Mouse (Mus musculus) heart, embryonic 14.5 days (tissue): ENCODE results near the gene Gpd1l. TPM values are rescaled to one million over a fixed set of nuclear protein-coding genes. Genes with fewer than 3 reads are reported as not detected.

Experiments
- ATAC-seq: fragments of 200-750 bp; cut with Nextera tagmentation; 2 replicates; pipeline ENCODE4 v1.8.0; 2017; ENCODE audit warnings: low read depth, moderate TSS enrichment; ENCODE audit not compliant: insufficient number of reproducible peaks, insufficient read depth, low FRiP score
- H3K27ac ChIP-seq, 2 experiments: fragments of 200-500 bp in 1 of 2; fragments of 300-500 bp in 1 of 2; sonication (generic) in 1 of 2; replicated peaks in 1 of 2; 2 replicates each; pipeline ENCODE4 v1.5.1; 2012 to 2014; ENCODE audit warnings: low read depth in 2 of 2, low read length in 2 of 2, control low read depth in 1 of 2, mild to moderate bottlenecking in 1 of 2, mixed read lengths in 1 of 2; ENCODE audit not compliant: control insufficient read depth in 1 of 2, insufficient read depth in 1 of 2
- H3K27me3 ChIP-seq: fragments of 300-500 bp; sonication (generic); 2 replicates; pipeline ENCODE4 v1.6.1; 2014; ENCODE audit warnings: mild to moderate bottlenecking, low read length, control low read depth; ENCODE audit not compliant: control insufficient read depth, insufficient read depth
- H3K36me3 ChIP-seq: fragments of 300-500 bp; sonication (generic); 2 replicates; pipeline ENCODE4 v1.6.1; 2014; ENCODE audit warnings: mild to moderate bottlenecking, control low read depth, low read length, mixed read lengths; ENCODE audit not compliant: control insufficient read depth, insufficient read depth
- H3K4me1 ChIP-seq, 2 experiments: fragments of 200-500 bp in 1 of 2; fragments of 300-500 bp in 1 of 2; sonication (generic) in 1 of 2; 2 replicates each; pipeline ENCODE4 v1.6.1; 2012 to 2014; ENCODE audit warnings: low read length in 2 of 2, control low read depth in 1 of 2, mixed read lengths in 1 of 2; ENCODE audit not compliant: control insufficient read depth in 2 of 2, insufficient read depth in 2 of 2
- H3K4me2 ChIP-seq: fragments of 300-500 bp; sonication (generic); 2 replicates; pipeline ENCODE4 v1.6.1; 2014; ENCODE audit warnings: mild to moderate bottlenecking, low read length
- H3K4me3 ChIP-seq, 2 experiments: fragments of 200-500 bp in 1 of 2; fragments of 300-500 bp in 1 of 2; sonication (generic) in 1 of 2; 2 replicates each; pipeline ENCODE4 v1.5.1; 2012 to 2014; ENCODE audit warnings: low read length in 2 of 2, mild to moderate bottlenecking in 2 of 2, control low read depth in 1 of 2, low read depth in 1 of 2, moderate library complexity in 1 of 2; ENCODE audit not compliant: control insufficient read depth in 1 of 2, insufficient read depth in 1 of 2
- H3K9ac ChIP-seq: fragments of 300-500 bp; sonication (generic); 2 replicates; pipeline ENCODE4 v1.6.1; 2014; ENCODE audit warnings: mild to moderate bottlenecking, low read length
- H3K9me3 ChIP-seq: fragments of 300-500 bp; sonication (generic); 2 replicates; pipeline ENCODE4 v1.6.1; 2016; ENCODE audit warnings: low read length, control low read depth; ENCODE audit not compliant: control insufficient read depth
- WGBS: fragments of 180-500 bp; shearing (Covaris S2); extraction: QIAGEN DNeasy Blood & Tissue Kit; methylation state at CpG from one replicate; pipeline ENCODE4 v1.1.7; 2014; 5-methylcytosine and 5-hydroxymethylcytosine counted together
- polyA plus RNA-seq: library from polyadenylated mRNA; unstranded; fragments of >200 nt; fragmentation: Nextera tagmentation; extraction: Ambion mirVana; gene quantifications from 2 replicates; pipeline ENCODE4 v1.2.1, GENCODE M21; 2014

Gpd1l gene
- polyA plus RNA-seq, 1 experiment from 2014 or later, result 14.6 TPM

GRCm38 (mm10) chr9:114960844-114961243 lies 27.1 kb upstream of the Gpd1l start:
- Histone ChIP-seq H3K36me3 (no peaks in the 10 kb centered on the region), H3K4me2 (no peak overlapping the region), H3K4me3 (no peak overlapping the region), H3K9ac (no peak overlapping the region), H3K4me1 (no peaks in the 10 kb centered on the region), H3K27ac (no peak overlapping the region), H3K27me3 (no peaks in the 10 kb centered on the region), H3K9me3 (0 out of 2 replicates have a peak, but pooled peaks cover 2% of the 10 kb centered on the region)
- 86% methylated on average over 6 of the region's 6 CpGs for WGBS
- ATAC-seq, result no peak

- H3K9me3 ChIP-seq, result no peaks in the 10 kb centered on the region
- no peaks in the 10 kb centered on the region for H3K4me1 ChIP-seq
- ATAC-seq, result no peak
- H3K4me2 ChIP-seq, result no peak overlapping the region
- no peaks in the 10 kb centered on the region for H3K27me3 ChIP-seq
- no peak overlapping the region for H3K9ac ChIP-seq
- H3K36me3 ChIP-seq, result no peaks in the 10 kb centered on the region
- 56% methylated on average over 4 of the region's 4 CpGs for WGBS
- H3K27ac ChIP-seq, result no peak overlapping the region
- no peak overlapping the region for H3K4me3 ChIP-seq
Measured at GRCm38 (mm10) chr9:114960043-114960789, 26.4 kb upstream of the Gpd1l start.

GRCm38 (mm10) chr9:114956945-114957344 lies 23.2 kb upstream of the Gpd1l start:
- WGBS, result 41% methylated on average over 5 of the region's 5 CpGs
- H3K36me3 ChIP-seq, result no peaks in the 10 kb centered on the region
- no peak overlapping the region for H3K4me3 ChIP-seq
- no peak overlapping the region for H3K9ac ChIP-seq
- H3K4me1 ChIP-seq, result no peaks in the 10 kb centered on the region
- ATAC-seq, result no peak
- no peaks in the 10 kb centered on the region for H3K27me3 ChIP-seq
- H3K9me3 ChIP-seq, result no peaks in the 10 kb centered on the region
- no peak overlapping the region for H3K27ac ChIP-seq
- no peak overlapping the region for H3K4me2 ChIP-seq

DNA sequence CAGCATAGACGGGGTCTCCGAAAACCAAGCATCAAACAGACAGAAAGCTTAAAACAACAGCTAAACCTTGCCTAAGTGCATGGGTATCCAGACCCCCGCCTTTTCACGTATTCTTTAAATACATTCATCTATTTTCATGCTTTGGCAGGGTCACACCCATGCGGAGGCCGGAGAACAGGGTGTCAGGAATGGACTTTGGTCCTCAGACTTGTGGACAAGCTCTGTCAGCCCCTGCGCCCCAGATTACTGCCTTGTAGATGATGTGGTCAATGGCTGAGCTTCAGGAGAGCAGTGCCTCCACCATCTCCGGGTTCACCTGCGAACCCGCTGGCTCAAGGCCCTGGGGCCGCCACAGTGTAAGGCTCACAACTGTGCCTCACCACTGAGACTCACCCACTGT lies 21.6 kb upstream of the Gpd1l start:
- peaks cover 0 to 2% of the 10 kb centered on the region in 2 experiments; a peak in 2 of 4 replicates for H3K4me1 ChIP-seq
- H3K9me3 ChIP-seq, result no peaks in the 10 kb centered on the region
- no peak overlapping the region for H3K4me3 ChIP-seq
- no peak overlapping the region for H3K27ac ChIP-seq
- no peaks in the 10 kb centered on the region for H3K36me3 ChIP-seq
- no peak for ATAC-seq
- 91% methylated on average over 11 of the region's 11 CpGs for WGBS
- no peaks in the 10 kb centered on the region for H3K27me3 ChIP-seq
- no peak overlapping the region for H3K4me2 ChIP-seq
- no peak overlapping the region for H3K9ac ChIP-seq

DNA sequence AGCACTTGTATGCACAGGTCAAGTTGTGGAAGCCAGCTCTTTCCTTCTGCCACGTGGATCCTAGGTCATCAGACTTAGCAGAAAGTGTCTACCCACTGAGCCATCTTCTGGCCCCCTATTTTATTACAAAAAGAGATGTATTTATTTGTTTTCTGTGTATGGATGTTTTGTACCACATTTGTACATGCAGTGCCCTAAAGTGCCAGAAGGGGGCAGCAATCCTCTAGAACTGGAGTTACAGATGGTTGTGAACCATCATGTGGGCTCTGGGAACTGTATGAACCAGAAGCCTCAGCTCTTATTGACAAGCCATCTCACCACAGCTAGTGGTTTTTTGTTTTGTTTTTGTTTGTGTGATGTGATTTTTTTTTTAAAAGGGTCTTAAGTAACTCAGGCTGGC lies 19.1 kb upstream of the Gpd1l start:
- no peaks in the 10 kb centered on the region for H3K36me3 ChIP-seq
- no peak overlapping the region for H3K27ac ChIP-seq
- WGBS, result 24% methylated on average over 1 of the region's 1 CpGs
- H3K4me3 ChIP-seq, result no peak overlapping the region
- H3K4me2 ChIP-seq, result no peak overlapping the region
- no peak for ATAC-seq
- H3K4me1 ChIP-seq, result peaks cover 11 to 12% of the 10 kb centered on the region in 2 experiments
- H3K27me3 ChIP-seq, result no peaks in the 10 kb centered on the region
- H3K9me3 ChIP-seq, result no peaks in the 10 kb centered on the region
- no peak overlapping the region for H3K9ac ChIP-seq

DNA sequence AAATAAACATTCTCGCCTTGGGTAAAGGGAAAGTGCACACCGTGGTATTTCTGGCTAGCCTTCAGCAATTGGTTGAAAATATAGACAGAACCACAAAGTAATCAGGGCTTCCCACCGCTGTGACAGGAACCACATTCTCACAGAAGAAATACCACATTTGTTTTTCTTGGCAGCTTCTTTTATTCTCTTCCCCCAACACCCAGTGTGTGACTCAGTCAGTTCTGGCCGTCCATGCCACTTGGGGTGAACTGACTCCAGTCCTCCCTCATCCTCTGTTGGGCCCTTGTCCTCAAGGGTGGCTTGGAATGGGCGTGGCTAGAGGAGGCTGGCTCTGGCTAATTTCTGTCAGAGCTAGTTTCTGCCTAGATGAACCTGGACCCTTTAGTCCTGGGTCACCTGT lies 14.6 kb upstream of the Gpd1l start:
- peaks cover 11 to 12% of the 10 kb centered on the region in 2 experiments for H3K4me1 ChIP-seq

GRCm38 (mm10) chr9:114945576-114945975 lies 11.8 kb upstream of the Gpd1l start:
- Histone ChIP-seq H3K9ac (no peak overlapping the region), H3K4me3 (no peak overlapping the region), H3K4me1 (peaks cover 11 to 12% of the 10 kb centered on the region in 2 experiments), H3K9me3 (0 out of 2 replicates have a peak, but pooled peaks cover 4% of the 10 kb centered on the region), H3K36me3 (no peaks in the 10 kb centered on the region), H3K4me2 (no peak overlapping the region), H3K27ac (no peak overlapping the region), H3K27me3 (no peaks in the 10 kb centered on the region)
- 85% methylated on average over 6 of the region's 6 CpGs for WGBS
- ATAC-seq, result no peak

More for the DNA sequence above, 14.6 kb upstream of the Gpd1l start:
- H3K4me3 ChIP-seq, result no peak overlapping the region
- peak overlapping the region; percentile 44 to 55 for H3K27ac ChIP-seq
- no peak overlapping the region for H3K9ac ChIP-seq
- no peak overlapping the region for H3K4me2 ChIP-seq
- peak; percentile 60; the same call in 1 of the 2 replicates for ATAC-seq
- WGBS, result 47% methylated on average over 5 of the region's 5 CpGs
- no peaks in the 10 kb centered on the region for H3K27me3 ChIP-seq
- H3K36me3 ChIP-seq, result no peaks in the 10 kb centered on the region
- H3K9me3 ChIP-seq, result no peaks in the 10 kb centered on the region

DNA sequence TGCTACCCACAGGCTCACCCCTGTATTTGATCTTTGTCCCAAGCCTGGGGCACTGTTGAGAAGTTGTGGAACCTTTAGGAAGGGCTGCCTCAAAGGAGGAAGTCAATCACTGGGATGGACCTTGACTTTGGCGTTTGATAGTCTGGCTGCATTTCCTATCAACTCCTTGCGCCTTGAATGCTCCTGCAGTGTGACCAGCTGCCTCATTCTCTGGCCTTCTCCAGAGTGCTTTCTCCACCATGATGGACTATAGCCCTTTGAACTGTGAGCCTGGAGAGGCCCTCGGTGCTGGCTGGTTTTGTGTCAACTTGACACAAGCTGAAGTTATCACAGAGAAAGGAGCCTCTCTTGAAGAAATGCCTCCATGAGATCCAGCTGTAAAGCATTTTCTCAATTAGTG lies 10.9 kb upstream of the Gpd1l start:
- H3K27me3 ChIP-seq, result no peaks in the 10 kb centered on the region
- H3K4me2 ChIP-seq, result no peak overlapping the region
- no peak for ATAC-seq
- 79% methylated on average over 3 of the region's 3 CpGs for WGBS
- H3K9me3 ChIP-seq, result 0 out of 2 replicates have a peak, but pooled peaks cover 4% of the 10 kb centered on the region
- H3K4me3 ChIP-seq, result no peak overlapping the region
- no peaks in the 10 kb centered on the region for H3K36me3 ChIP-seq
- H3K27ac ChIP-seq, result no peak overlapping the region
- no peak overlapping the region for H3K9ac ChIP-seq
- H3K4me1 ChIP-seq, result peaks cover 7 to 11% of the 10 kb centered on the region in 2 experiments
